Mouse (Mus musculus) myocyte (in vitro differentiated cells): ENCODE measurements around the gene Gpi1. TPM values are rescaled to one million over a fixed set of nuclear protein-coding genes. Genes with fewer than 3 reads are reported as not detected.
A peak's percentile ranks its signal among the peaks of the same experiment; 100 is the strongest.

ENCODE experiments used
- H3K27me3 ChIP-seq: one replicate; pipeline ENCODE4 v1.6.1; 2011; ENCODE audit not compliant: control insufficient read depth, insufficient read depth, insufficient read length
- H3K36me3 ChIP-seq: one replicate; pipeline ENCODE4 v1.6.1; 2011; ENCODE audit not compliant: control insufficient read depth, insufficient read depth
- H3K4me2 ChIP-seq: one replicate; pipeline ENCODE4 v1.6.1; 2011; ENCODE audit warnings: low read depth, control low read depth
- H3K4me3 ChIP-seq: one replicate; pipeline ENCODE4 v1.5.1; 2011; ENCODE audit warnings: mild to moderate bottlenecking, control low read depth, moderate library complexity
- H3K79me2 ChIP-seq: one replicate; pipeline ENCODE4 v1.6.1; 2011; ENCODE audit not compliant: control insufficient read depth, insufficient read depth
- H3ac ChIP-seq: one replicate; pipeline ENCODE4 v1.6.1; 2011; ENCODE audit not compliant: control insufficient read depth, insufficient read length
- CEBPB ChIP-seq: IDR thresholded peaks from 2 replicates; pipeline ENCODE4 v1.6.1; 2011; ENCODE audit warnings: mild to moderate bottlenecking, moderate library complexity; ENCODE audit not compliant: poor library complexity, insufficient read depth, severe bottlenecking
- E2F4 ChIP-seq: IDR thresholded peaks from one replicate; pipeline ENCODE4 v1.6.1; 2011; ENCODE audit warnings: mild to moderate bottlenecking, control low read depth, moderate library complexity; ENCODE audit not compliant: insufficient read depth
- MAX ChIP-seq: IDR thresholded peaks from one replicate; pipeline ENCODE4 v1.6.1; 2011; ENCODE audit warnings: low read depth, mild to moderate bottlenecking, control low read depth
- MYOD1 ChIP-seq, 3 experiments: IDR thresholded peaks; one replicate each; pipeline ENCODE4 v1.6.1; 2011; ENCODE audit warnings: control low read depth in 2 of 3, low read depth in 2 of 3, mild to moderate bottlenecking in 2 of 3, moderate library complexity in 1 of 3; ENCODE audit not compliant: insufficient read length in 2 of 3, control insufficient read depth in 1 of 3
- MYOG ChIP-seq, 3 experiments: IDR thresholded peaks; one replicate each; pipeline ENCODE4 v1.6.1; 2011; ENCODE audit warnings: control low read depth in 2 of 3, low read depth in 2 of 3, mild to moderate bottlenecking in 2 of 3; ENCODE audit not compliant: insufficient read length in 2 of 3, control insufficient read depth in 1 of 3, insufficient read depth in 1 of 3
- POLR2A ChIP-seq: IDR thresholded peaks from one replicate; pipeline ENCODE4 v1.6.1; 2011; ENCODE audit warnings: low read depth, mild to moderate bottlenecking, control low read depth, moderate library complexity; ENCODE audit not compliant: insufficient read length
- POLR2AphosphoS2 ChIP-seq: IDR thresholded peaks from one replicate; pipeline ENCODE4 v1.6.1; 2011; ENCODE audit warnings: low read depth, control low read depth; ENCODE audit not compliant: insufficient read length
- REST ChIP-seq: IDR thresholded peaks from one replicate; pipeline ENCODE4 v1.6.1; 2011; ENCODE audit warnings: mild to moderate bottlenecking, control low read depth, moderate library complexity; ENCODE audit not compliant: insufficient read depth, insufficient read length
- SRF ChIP-seq: IDR thresholded peaks from one replicate; pipeline ENCODE4 v1.6.1; 2011; ENCODE audit warnings: low read depth; ENCODE audit not compliant: control insufficient read depth, insufficient read length
- TCF12 ChIP-seq: IDR thresholded peaks from one replicate; pipeline ENCODE4 v1.6.1; 2011; ENCODE audit warnings: mild to moderate bottlenecking, control low read depth; ENCODE audit not compliant: poor library complexity, insufficient read depth, severe bottlenecking
- TCF3 ChIP-seq: IDR thresholded peaks from one replicate; pipeline ENCODE4 v1.6.1; 2011; ENCODE audit warnings: low read depth, control low read depth; ENCODE audit not compliant: insufficient read length
- USF1 ChIP-seq: IDR thresholded peaks from one replicate; pipeline ENCODE4 v1.6.1; 2011; ENCODE audit warnings: low read depth, mild to moderate bottlenecking, control low read depth, moderate library complexity
- polyA plus RNA-seq: library from polyadenylated mRNA; unstranded; fragments of >200 nt; fragmentation: generic; extraction: Trizol; gene quantifications from one replicate; pipeline ENCODE4 v1.2.1, GENCODE M21; 2012; ENCODE audit warnings: missing spikeins

The Gpi1 gene
- polyA plus RNA-seq, 1 experiment: 671 TPM

DNA sequence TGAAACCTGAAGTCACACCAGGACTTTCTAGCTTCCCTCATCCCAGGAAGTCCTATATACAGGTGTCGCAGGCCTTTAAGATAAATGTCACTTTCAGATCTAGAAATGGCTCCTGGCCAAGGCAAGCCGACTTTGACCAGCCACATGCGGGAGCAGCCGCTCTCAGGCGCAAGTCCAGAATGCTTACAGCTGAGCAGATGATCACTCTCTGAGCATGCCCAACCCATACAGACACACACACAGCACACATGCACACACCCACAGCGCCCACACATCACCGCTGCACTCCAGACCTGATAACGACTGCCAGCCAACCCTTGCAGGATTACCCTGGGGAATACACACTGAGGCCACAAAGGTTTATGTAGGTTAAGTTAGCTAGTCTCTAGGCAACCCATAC, 4.0 kb downstream of the Gpi1 start:
- Histone ChIP-seq H3K36me3 (peaks cover 26% of the 10 kb centered on the region), H3K27me3 (no peaks in the 10 kb centered on the region), H3K4me3 (no peak overlapping the region), H3ac (no peak overlapping the region), H3K4me2 (peak overlapping the region; percentile 74), H3K79me2 (peaks cover 64% of the 10 kb centered on the region)
- TF ChIP-seq E2F4 (no peak), REST (no peak), POLR2A (no peak), MYOG (IDR thresholded peaks at IDR 0.05; ENCODE audit: control insufficient read depth in 1 of 3, insufficient read depth in 1 of 3, insufficient read length in 2 of 3, low read depth in 2 of 3) (no peak), USF1 (no peak), SRF (no peak), CEBPB (no peak), POLR2AphosphoS2 (no peak)

- H3K27me3 ChIP-seq: no peaks in the 10 kb centered on the region
- peaks cover 33% of the 10 kb centered on the region for H3K36me3 ChIP-seq
- no peak overlapping the region for H3K4me2 ChIP-seq
- no peak overlapping the region for H3ac ChIP-seq
- TF ChIP-seq MYOD1 (IDR thresholded peaks at IDR 0.05; ENCODE audit: control insufficient read depth in 1 of 3, insufficient read length in 2 of 3, low read depth in 2 of 3) (no peak), SRF (no peak), TCF3 (no peak), MAX (no peak), REST (no peak), CEBPB (no peak)
- peaks cover 58% of the 10 kb centered on the region for H3K79me2 ChIP-seq
- H3K4me3 ChIP-seq: no peak overlapping the region
These were observed 5.8 kb downstream of the Gpi1 start for GRCm38 (mm10) chr7:34224308-34224707.

DNA sequence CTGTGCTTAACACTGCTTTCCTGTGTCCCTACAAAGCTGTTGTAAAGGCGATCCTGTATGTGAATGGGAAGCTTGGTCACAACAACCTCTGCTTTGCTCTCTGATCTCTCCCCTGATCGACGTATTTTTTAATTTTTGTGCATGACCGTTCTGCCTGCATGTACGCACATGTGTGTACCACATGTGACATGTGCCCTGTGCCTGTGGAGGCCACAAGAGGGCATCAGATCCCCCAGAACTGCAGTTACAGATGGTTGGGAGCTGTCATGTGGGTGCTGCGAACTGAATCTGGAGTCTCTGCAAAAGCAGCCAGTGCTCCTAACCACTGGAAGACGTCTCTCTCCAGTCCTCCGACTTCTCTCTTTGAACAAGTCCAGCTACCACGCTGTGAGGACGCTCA, 7.8 kb downstream of the Gpi1 start:
- Histone ChIP-seq H3K4me3 (no peak overlapping the region), H3K4me2 (no peak overlapping the region), H3ac (no peak overlapping the region), H3K79me2 (peaks cover 38% of the 10 kb centered on the region), H3K36me3 (peaks cover 43% of the 10 kb centered on the region), H3K27me3 (no peaks in the 10 kb centered on the region)
- TF ChIP-seq TCF12: no peak
- TF ChIP-seq MAX: no peak
- TF ChIP-seq USF1: no peak
- TF ChIP-seq E2F4: no peak
- no peak for TF ChIP-seq REST
- no peak for TF ChIP-seq MYOD1 (IDR thresholded peaks at IDR 0.05; ENCODE audit: control insufficient read depth in 1 of 3, insufficient read length in 2 of 3, low read depth in 2 of 3)
- TF ChIP-seq MYOG (IDR thresholded peaks at IDR 0.05; ENCODE audit: control insufficient read depth in 1 of 3, insufficient read depth in 1 of 3, insufficient read length in 2 of 3, low read depth in 2 of 3): no peak
- no peak for TF ChIP-seq SRF
- TF ChIP-seq POLR2AphosphoS2: no peak
- TF ChIP-seq TCF3: no peak
- TF ChIP-seq POLR2A: no peak
- no peak for TF ChIP-seq CEBPB

DNA sequence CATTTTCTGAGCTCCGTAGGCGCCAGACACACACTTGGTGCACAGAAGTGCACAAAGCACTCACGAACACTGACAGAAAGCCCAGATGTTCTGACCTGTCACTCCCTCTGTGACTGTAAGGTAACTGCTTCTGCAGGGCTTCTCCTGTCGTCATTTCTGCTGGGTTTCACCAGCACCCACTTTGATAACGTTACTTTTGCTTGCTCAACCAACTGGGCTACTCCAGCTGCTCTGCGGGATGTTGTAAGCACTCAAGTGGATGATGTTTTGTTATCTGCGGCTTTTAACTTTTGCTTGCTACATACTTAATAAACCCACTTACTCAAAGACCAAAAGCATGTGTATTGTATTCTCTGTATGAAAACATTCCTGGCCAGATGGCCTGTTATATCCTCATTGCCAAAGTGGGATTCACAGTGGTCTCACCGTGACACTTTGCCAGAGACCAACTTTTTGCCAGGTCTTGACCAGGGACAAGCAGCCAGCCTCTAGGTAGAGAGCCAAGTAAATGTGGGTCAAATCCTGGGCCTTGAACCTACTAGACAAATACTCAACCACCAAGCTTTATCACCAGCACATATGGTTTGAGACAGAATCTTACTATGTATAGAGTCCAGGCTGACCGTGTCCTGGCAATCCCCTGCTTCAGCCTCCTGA, 8.4 kb downstream of the Gpi1 start:
- no peak for TF ChIP-seq TCF12
- TF ChIP-seq MAX: no peak
- no peak for TF ChIP-seq CEBPB
- TF ChIP-seq POLR2AphosphoS2: no peak
- TF ChIP-seq USF1: no peak
- TF ChIP-seq E2F4: no peak
- no peak for TF ChIP-seq REST
- TF ChIP-seq MYOD1 (IDR thresholded peaks at IDR 0.05; ENCODE audit: control insufficient read depth in 1 of 3, insufficient read length in 2 of 3, low read depth in 2 of 3): no peak
- no peak for TF ChIP-seq TCF3
- no peak for TF ChIP-seq MYOG (IDR thresholded peaks at IDR 0.05; ENCODE audit: control insufficient read depth in 1 of 3, insufficient read depth in 1 of 3, insufficient read length in 2 of 3, low read depth in 2 of 3)
- TF ChIP-seq SRF: no peak
- no peak for TF ChIP-seq POLR2A
- Histone ChIP-seq H3K27me3 (no peaks in the 10 kb centered on the region), H3K36me3 (peaks cover 44% of the 10 kb centered on the region), H3K79me2 (peaks cover 32% of the 10 kb centered on the region), H3ac (no peak overlapping the region), H3K4me3 (no peak overlapping the region), H3K4me2 (no peak overlapping the region)

DNA sequence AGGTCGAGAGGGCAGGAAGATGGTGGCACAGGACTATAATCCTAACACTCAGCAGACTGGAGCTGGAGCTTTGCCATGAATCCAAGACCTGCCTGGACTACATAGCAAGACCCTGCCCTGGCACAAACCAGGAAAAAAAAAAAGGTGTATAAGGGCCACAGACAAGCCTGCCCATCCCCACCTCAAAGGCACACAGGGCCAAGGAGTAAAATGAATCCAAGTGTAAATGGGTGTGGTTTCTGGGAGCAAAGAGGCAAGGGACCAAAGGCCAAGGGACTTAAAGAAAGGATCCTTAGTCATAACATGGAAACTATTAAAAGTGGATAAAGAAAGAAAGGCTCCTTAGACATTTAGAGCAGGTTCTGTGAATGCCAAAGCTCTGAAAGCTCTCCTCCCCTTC, 11.6 kb downstream of the Gpi1 start:
- Histone ChIP-seq H3K4me2 (no peak overlapping the region), H3K36me3 (peaks cover 58% of the 10 kb centered on the region), H3K4me3 (no peak overlapping the region), H3K27me3 (no peaks in the 10 kb centered on the region), H3K79me2 (peaks cover 8% of the 10 kb centered on the region), H3ac (no peak overlapping the region)
- TF ChIP-seq TCF12: no peak
- TF ChIP-seq USF1: no peak
- TF ChIP-seq MAX: no peak
